Mouse (Mus musculus) E14TG2a.4 (cell line): Measurements from ENCODE around the gene Dnaic1.

Experiments used
- CTCF ChIP-seq: conservative IDR thresholded peaks from 2 replicates; pipeline ENCODE4 v1.5.1; 2014; ENCODE audit warnings: low read length
- NANOG ChIP-seq: IDR thresholded peaks from 2 replicates; pipeline ENCODE4 v1.6.1; 2014; ENCODE audit warnings: borderline replicate concordance, low read length, mixed read lengths
- POU5F1 ChIP-seq: IDR thresholded peaks from 2 replicates; pipeline ENCODE4 v1.6.1; 2014; ENCODE audit warnings: low read length, borderline replicate concordance

- TF ChIP-seq CTCF (no peak), POU5F1 (no peak), NANOG (no peak)
Observed at GRCm38 (mm10) chr4:41622071-41622470, 52.5 kb downstream of the Dnaic1 start.
